Mouse (Mus musculus): ENCODE data around the gene Rassf5. TPM values are rescaled to one million over a fixed set of nuclear protein-coding genes. Genes with fewer than 3 reads are reported as not detected.

Gene Rassf5
- polyA plus RNA-seq, 1 experiment = 15.7 TPM

DNA sequence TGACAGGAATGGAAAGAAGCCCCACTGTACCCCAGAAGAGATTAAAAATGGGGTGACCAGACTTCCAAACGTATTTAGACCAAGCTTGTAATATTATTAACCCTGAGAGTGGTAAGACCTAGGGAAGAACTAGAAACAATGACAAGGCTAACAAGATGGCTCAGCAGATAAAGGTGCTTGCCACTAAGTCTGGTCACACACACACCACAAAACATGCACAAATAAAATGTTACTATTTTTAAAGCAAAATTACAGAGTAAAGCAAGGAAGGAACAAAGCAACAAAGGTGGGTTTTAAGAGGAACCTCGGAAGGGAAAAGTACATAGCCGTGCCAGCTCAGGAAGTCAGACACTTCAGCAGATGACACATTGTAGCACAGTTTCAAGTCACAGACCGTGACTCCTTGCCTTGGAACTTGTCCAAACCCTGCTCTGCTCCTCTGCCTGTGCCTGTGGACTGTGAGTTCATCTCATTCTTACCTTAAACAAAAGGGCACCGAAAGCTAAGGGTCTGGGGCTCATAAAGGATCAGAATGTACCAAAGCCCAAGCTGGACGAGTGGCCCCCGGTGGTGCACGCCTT, 110.0 kb downstream of the Rassf5 start:
- peaks cover 10% of the 10 kb centered on the region for H3K4me1 ChIP-seq (ENCODE audit: control insufficient read depth, insufficient read depth, low read length)
- H3K27ac ChIP-seq (ENCODE audit: insufficient read depth, low read length) = no peak overlapping the region
- no peak overlapping the region for H3K4me3 ChIP-seq (ENCODE audit: insufficient read depth, low read length)
- TF ChIP-seq CTCF (IDR thresholded peaks at IDR 0.05; ENCODE audit: borderline replicate concordance, insufficient read depth, low read length) (no peak), POLR2A (IDR thresholded peaks at IDR 0.05; ENCODE audit: low read depth, low read length) (no peak)

DNA sequence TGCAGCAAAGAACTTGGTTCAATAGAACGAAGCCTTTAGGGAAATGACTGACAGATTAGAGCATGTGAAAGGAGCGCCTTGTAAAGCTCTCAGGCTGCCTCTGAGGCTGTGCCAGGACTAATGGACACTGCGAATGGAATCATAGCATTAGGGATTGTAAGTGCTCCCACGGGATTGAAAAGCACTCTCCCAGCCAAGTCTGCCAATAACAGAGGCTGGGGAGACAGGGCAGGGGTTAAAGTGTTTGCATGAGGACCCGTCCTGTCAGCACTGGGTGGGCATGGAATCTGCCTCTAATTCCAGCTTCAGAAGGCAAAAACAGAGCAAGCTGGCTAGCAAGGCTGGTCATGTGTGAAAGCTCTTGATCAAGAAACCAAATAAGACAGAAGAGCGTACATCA, 110.8 kb downstream of the Rassf5 start:
- Histone ChIP-seq H3K4me1 (ENCODE audit: control insufficient read depth, insufficient read depth, low read length) (peaks cover 8% of the 10 kb centered on the region), H3K4me3 (ENCODE audit: insufficient read depth, low read length) (no peak overlapping the region), H3K27ac (ENCODE audit: insufficient read depth, low read length) (no peak overlapping the region)
- TF ChIP-seq POLR2A (IDR thresholded peaks at IDR 0.05; ENCODE audit: low read depth, low read length) (no peak), CTCF (IDR thresholded peaks at IDR 0.05; ENCODE audit: borderline replicate concordance, insufficient read depth, low read length) (no peak)

Other genes with a start within 250 kb of the Rassf5 start
- gene Il10, start 225.4 kb downstream of the Rassf5 start, polyA plus RNA-seq (2011; ENCODE audit: insufficient read length, low read depth, missing spikeins) = not detected in 2 replicates
- 111 and 124 TPM in 2 replicates for gene Mapkapk2, start 147.4 kb downstream of the Rassf5 start, polyA plus RNA-seq (2011; ENCODE audit: insufficient read length, low read depth, missing spikeins)
- 4.5 TPM in 2 replicates for gene Dyrk3, start 106.9 kb downstream of the Rassf5 start, polyA plus RNA-seq (2011; ENCODE audit: insufficient read length, low read depth, missing spikeins)
- 46.7 and 46.9 TPM in 2 replicates for gene Eif2d, start 92.1 kb downstream of the Rassf5 start, polyA plus RNA-seq (2011; ENCODE audit: insufficient read length, low read depth, missing spikeins)
- 14.6 and 16.2 TPM in 2 replicates for gene Ikbke, start 34.3 kb upstream of the Rassf5 start, polyA plus RNA-seq (2011; ENCODE audit: insufficient read length, low read depth, missing spikeins)